Mouse (Mus musculus): ENCODE data around the gene Ifitm3.
"Not testable (repeated sequence)": the region's sequence is repeated elsewhere in the genome, so short reads cannot be mapped to it uniquely, and the experiment has no call there.

Gene Ifitm3

DNA sequence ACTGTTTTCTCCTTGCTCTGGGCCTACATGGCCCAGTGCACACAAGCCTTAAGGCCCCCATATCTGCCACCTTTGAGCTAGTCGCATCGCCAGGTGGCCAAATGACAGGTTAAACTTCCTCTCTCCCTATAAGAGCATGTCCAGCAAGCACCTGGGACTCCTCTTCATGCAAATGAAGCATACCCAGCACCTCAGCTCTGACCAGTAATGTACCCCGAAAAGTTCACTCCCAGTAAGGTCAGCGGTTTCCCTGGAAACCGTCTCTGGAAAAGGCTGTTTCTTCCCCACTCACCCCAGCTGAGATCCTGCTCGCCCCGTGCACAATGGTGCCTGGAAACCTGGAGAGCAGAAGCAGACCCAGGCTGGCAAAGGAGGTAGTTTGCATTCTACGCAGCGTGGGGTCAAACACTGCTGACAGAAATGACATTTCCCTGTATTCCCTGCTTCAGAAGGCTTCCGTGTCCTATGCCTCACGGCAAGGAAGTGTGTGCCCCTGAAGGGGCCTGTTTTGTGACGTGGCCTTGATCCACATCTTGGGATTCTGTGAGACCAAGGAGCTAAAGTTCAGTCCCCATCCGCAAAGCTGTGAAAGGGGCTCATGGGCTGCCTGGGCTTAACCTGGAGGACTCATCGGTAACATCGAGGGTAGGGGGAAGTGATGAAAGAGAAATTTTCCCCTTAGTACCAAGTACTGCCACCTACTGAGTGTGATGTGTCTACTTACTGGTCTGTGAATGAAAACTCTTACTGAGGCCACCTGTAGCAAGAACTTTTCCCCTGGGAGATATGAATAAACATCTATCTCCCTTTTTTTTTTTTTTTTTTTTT lies 9.5 kb downstream of the Ifitm3 start:
- no peak for DNase-seq (ENCODE audit: low spot score in 2 of 2)

DNA sequence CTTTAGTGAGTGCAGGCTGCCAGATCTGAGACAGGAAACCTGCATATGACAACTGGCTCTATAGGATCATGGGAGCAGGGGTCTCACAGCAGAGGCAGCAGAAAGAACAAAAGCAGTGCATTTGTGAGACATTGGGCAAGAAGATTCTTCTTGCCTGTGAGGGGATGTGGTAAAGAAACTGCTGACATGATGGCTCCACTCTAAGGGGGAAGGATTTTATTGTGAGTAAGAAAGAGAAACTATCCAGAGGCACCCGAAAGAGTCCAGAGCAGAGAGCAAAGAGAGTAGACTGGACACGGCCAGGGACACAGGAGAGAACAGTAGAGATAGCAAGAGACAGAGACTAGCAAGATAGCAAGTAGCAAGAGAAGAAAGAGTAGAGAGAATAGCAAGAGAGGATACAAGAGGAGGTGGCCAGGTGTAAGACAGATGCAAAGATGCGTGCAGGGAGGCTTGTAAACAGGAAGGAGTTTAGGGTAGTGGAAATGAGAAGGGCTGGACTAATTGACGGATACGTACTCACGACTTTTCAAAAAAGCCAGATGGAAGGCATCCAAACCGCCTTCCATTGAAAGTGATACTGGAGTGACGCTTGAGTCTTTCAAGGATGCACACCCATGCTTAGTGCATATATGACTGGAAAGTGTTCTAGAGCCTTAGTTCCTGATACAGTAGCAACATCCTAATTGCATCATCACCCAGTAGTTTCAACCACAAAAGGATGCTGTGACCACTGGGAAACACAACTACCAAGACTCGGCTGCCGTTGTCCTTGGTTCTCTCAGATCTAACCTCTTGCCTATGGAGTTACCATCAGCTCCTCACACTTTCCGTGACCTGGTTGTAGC lies 11.5 kb downstream of the Ifitm3 start:
- no peak for DNase-seq (ENCODE audit: low spot score in 2 of 2)

DNA sequence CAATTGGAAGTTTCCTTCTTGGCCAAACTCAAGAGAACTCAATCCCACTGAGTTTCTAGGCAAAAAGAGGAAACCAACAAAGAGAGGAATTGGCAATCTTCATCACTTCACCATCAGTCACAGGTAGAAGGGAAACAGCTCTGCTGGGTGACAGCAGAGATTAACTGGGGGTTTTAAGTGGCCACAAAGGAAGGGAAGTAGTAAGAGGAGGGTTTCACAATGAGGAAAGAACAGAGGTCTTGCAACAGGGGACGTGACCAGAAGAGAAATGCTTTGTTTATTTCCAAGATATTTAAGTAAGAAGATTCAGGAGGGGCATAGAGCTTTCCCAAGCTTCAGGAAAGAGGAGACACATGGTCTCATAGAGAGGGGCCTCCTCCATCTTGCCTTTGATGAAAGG lies 12.8 kb downstream of the Ifitm3 start:
- no peak for DNase-seq (ENCODE audit: low spot score in 2 of 2)

DNA sequence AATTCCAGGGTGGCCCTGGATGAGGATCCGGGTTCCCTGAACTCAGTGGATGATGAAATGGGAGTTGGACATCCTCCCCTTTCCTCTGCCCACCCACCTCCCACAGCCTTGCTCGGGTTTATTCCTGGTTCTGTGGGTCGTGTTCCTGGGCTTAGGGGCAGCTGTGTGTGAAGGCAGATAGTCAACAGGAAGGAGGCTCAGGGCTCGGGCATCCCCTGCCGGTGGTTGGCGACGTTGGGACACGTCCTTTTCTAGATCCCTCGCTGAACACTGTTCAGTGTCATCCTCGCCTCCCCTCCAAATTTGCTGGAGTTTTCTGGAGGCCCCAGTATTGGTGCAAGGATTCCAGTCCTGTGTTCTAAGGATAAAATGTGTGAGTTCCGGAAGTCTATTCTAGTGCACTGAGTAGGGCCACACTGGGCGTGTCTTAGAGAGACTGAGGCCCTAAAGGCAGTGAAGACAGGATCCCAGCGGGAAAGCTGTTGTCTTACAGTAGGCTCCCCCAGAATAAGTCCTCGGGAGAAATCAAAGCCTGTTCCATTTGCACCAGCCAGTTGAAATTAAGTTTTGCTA lies 19.4 kb downstream of the Ifitm3 start:
- DNase-seq (ENCODE audit: low spot score in 2 of 2), result no peak

DNA sequence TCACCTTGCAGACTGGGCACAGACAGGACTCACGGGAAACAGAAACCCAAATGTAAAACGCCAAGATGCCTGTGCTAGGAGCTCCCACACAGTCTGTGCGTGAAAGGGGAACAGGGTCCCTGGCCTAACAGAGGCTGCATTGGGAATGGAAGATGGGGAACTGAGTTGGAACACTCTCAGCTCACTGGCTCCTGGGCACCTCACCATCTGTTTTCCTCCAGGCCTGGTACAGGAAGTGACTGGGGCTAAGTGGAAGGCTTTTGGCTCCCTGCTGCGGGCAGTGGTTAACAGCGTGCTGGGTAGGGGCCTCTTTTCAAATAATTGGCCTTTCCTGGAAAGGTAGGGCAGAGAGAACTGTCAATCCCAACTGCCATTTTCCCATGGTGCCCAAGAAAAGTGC lies 19.9 kb downstream of the Ifitm3 start:
- DNase-seq (ENCODE audit: low spot score in 2 of 2), result no peak

DNA sequence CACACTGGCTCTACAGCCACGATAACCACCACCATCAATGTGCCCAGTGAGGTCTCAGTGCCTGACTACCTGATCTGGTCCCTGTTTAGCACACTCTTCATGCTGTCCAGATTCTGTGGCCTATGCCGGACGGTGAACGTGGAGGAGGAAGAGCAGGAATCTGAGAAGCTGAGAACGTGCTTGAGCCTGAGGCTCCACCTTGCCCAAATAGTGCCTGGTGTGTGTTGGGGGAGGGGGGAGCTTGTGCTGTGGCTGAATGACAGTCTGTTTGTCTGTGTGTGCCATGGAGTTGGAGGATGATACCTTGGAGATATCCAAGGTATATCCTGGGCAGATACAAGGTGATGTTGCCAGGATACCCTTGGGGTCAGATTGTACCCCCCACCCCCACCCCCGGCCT lies 20.4 kb downstream of the Ifitm3 start:
- DNase-seq (ENCODE audit: low spot score in 2 of 2), result no peak

DNA sequence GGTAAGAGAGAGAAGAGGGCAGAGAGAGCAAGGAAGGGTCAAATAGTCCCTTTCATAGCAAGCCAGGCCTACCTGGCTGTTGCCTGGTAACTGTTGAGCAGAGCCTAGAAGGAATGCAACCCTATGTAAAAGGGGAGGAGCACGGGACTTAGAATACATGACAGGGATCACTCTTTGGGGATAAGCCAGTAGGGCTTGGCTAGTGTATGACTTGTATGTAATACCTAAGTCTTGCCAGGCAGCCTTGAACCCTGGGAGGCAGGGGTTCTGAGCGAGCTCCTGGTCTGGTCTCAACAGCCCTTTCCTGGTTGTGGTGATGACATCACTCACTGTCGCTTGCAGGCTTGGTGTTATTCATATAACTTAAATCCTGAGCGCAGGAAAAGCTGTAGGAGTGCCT lies 21.5 kb downstream of the Ifitm3 start:
- no peak for DNase-seq (ENCODE audit: low spot score in 2 of 2)

DNA sequence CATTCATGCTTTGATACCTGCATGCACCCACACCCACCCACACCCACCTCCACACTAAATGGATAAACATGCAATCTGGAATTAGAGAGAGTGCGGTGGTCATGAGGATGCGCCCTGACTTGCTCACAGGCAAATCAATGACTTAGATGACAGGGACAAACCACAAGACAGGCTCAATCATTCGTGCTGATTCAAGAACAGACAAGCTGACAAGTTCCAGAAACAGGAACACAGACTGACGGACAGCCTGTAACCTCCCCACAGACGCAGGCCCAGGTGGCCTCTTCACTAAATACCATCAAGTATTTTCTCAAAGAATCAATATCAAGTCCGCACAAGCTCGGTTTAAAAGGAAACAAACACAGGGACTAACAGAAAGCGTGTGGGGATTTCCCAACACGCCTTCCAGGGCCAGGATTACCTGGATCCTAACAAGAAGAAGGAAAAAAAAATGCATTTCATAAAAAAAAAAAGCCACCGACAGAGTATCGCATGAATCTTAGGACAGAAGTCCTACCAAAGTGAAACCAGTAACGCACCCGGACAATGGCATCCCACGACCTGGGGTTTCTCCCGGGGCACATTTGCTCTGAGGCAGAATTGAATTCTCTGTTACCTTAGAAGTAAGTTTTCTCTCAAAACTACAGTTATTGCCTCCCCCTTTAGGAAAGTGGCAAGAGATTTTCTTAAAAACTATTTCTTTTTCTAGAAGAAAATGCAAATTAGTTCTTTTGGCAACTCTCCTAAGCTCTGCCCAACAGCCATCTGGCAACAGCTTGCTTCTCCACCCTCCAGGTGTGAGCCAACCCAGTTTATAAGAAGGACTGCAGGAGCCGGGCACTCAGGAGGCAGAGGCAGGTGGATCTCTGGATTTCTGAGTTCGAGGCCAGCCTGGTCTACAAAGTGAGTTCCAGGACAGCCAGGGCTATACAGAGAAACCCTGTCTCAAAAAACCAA lies 23.1 kb downstream of the Ifitm3 start:
- no peak for DNase-seq (ENCODE audit: low spot score in 2 of 2)

DNA sequence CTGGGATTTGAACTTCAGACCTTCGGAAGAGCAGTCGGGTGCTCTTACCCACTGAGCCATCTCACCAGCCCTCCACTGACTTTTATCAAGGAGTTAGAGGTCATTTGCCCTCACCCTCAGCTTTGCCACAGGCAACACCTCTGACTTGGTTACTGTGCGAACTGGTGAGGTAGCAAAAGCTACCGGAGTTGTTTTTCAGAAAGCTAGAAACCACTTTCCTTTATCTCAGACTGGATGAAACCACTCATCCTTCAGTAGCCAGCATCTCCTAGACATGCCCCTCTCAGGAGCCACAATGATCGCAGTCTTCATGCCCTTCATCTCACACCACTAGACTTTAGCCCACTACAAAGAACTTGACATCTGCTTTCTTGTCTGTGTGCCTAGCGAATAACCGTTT lies 27.6 kb downstream of the Ifitm3 start:
- no peak for DNase-seq (ENCODE audit: low spot score in 2 of 2)

DNA sequence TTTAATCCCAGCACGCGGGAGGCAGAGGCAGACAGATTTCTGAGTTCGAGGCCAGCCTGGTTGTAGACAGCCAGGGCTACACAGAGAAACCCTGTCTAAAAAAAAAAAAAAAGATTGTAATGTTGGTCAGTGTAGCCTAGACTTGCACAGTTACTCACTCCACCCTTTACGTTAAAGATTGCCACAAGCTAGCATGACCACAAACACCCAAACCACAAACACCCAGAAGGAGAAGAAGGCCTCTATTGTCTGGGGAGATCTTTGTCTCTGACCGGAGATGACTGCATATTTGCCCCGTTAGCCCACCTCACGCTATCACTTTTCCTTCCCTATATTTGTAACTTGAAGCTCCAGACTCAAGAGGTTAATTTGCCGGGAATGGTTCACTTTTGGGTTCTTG lies 28.9 kb downstream of the Ifitm3 start:
- no peak for DNase-seq (ENCODE audit: low spot score in 2 of 2)

DNA sequence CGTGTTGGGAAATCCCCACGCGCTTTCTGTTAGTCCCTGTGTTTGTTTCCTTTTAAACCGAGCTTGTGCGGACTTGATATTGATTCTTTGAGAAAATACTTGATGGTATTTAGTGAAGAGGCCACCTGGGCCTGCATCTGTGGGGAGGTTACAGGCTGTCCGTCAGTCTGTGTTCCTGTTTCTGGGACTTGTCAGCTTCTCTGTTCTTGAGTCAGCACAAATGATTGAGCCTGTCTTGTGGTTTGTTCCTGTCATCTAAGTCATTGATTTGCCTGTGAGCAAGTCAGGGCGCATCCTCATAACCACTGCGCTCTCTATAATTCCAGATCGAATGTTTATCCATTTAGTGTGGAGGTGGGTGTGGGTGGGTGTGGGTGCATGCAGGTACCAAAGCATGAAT lies 33.9 kb downstream of the Ifitm3 start:
- DNase-seq (ENCODE audit: low spot score in 2 of 2), result not testable (repeated sequence)

DNA sequence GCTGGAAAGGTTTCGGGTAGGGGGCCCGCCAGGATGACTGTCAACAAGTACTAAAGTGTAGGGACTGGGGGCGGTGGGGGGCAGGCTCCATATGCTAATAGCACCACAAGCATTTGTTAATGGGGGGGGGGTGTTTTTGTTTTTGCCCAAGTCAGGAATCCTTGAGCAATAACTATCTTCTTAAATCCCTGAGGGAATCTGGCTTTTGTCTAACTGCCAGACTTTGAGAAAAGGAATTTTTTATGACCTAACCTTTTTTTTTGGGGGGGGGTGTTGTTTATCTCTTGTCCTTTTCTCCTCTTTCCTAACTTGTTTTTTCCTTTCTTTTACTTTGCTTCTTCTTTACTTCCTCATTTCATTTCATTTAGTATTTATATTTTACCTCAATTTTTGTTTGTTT lies 35.1 kb downstream of the Ifitm3 start:
- no peak for DNase-seq (ENCODE audit: low spot score in 2 of 2)

DNA sequence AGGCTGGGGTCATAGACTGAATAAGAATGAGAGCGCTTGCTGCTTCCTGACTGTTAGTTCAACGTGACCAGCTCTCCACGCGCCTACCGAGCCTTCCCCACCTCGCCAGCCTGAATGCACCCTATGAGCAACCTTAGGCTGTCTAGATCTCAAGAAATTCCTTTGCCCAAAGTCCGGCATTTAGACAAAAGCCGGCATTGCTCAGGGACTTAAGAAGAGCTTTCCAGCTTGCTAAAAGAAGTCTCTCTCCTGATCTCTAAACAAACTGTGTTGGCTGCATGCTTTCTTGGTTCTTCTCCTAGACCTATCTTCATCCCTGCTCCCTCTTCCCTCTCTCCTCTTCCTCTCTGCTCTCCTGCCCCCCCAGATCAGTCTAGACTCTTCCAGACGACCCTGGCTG lies 35.6 kb downstream of the Ifitm3 start:
- no peak for DNase-seq (ENCODE audit: low spot score in 2 of 2)

DNA sequence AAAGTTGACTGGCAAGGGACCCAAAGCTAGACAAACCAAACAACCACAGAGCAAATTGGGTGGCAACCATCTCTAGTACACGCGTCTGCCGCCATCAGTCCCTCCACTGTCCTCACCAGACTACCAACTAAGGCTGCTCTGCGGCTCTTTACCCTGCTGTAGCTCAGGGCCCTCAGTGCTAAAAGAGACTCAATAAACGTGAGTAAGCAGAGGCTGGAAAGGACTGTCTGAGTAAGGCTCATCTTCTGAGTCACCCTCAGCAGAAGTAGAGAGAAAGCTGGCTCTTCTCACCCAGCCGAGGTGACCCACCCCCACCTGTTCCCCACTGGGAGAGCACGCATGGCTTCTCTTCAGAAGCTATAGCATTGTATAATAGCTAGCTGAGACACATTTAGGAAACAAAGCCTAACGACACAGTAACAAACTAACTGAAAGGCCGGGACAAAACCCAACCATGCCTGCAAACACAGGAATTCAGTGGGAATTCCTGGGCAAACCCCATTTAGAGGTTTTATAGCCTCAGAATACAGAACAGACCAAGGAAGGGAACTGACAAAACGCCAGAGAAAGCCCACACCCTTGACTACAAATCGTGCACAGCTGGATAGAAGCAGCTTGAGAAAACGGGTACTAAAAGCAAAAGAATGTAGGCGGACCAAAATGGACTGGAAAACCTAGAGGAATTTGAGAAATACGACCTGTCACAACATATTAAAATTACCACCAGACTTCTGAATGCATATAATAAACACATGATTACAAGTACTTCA lies 37.0 kb downstream of the Ifitm3 start:
- no peak for DNase-seq (ENCODE audit: low spot score in 2 of 2)

DNA sequence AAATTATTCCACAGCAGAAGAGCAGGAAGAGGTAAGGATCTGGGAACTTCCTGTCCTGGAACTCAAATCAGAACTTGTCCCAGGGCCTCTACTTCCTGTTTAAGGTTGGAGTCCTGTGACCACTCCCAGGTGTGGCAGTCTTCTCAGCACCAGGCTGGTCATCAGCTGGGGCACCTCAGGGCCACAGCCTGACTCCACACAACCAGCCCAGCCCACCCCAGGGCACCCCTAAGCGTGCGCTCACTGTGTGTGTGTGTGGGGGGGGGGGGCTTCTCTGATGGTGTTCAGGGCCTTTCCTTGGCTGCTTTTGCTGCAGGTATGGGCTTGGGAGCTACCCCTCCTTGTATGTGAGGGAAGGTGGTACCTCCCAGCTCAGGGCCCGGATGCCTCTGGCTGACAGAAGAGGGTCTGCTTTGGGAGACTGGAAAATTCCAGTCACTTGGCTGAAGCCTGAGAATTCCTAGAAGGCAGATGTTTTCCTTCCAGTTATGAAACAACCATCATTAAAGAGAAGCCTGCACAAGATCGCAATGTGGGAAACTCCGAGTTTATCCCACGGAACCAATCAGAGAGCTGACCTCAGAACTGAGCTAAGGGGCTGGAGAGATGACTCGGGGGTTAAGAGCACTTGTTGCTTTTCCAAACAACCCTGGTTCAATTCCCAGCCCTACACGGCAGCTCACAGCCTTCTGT lies 38.9 kb downstream of the Ifitm3 start:
- no peak for DNase-seq (ENCODE audit: low spot score in 2 of 2)

DNA sequence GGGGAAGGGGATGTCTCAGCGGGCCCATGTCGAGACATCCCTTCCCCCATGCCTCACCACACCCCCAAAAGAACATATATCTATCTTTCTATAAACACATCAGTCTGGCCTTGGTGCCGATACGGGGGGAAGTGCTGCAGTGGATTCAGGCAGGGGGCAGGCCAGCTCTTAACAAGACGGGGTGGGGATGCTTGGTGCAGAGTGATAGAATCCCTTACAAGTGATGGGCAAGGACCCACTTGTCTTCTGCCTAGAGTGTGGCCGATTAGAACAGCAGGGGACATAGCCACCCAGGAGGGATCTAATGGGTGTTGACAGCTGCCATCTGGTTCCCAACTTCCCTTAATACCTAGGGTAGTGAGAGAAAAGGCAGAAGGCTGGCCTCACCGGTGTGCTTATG lies 39.6 kb downstream of the Ifitm3 start:
- DNase-seq (ENCODE audit: low spot score in 2 of 2), result no peak

DNA sequence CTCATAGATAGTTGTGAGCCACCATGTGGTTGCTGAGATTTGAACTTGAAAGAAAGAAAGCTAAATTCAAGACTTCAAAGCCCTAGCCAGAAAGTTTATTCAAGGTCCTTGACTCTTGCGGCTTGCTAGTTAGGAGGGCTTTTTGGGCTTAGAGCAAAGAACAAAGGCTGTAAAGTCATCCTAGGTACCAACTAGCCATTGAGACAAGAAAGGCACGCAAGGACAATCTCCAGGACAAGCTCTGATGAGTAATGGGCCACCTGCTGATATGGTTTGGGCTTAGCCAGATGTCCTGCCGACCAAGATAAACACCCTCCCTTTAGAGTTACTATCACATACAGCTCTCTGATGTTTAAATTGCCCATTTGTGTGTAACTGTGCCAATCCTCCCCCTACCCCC lies 41.9 kb downstream of the Ifitm3 start:
- DNase-seq (ENCODE audit: low spot score in 2 of 2), result not testable (repeated sequence)

DNA sequence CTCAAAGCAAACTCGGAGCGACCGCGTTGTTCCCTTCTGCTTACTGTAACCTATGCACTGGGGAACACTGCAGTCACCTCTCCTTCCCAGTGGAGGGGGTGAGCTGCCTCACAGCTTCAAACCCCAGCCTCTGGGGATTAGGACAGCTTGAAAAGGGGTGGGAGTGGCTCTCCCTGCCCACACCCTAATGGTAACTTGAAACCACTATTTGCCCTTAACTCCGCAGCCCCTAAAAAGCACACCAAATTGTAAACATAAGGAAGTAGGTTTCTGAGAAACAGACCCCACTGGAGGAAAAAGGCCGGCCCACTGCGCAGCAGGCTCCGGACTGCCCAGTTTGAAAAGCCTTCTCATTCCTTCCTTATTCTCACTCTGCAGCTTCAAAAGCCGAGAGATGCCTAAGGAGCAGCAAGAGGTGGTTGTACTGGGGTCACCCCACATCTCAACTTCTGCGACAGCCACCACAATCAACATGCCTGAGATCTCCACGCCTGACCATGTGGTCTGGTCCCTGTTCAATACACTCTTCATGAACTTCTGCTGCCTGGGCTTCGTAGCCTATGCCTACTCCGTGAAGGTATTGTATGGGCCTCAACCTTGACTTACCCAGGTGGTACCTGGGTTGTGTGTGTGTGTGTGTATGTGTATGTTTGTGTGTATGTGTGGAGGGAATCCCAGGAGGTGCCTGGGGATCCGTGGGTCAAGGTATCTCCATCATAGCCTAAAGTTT lies 42.5 kb downstream of the Ifitm3 start:
- DNase-seq (ENCODE audit: low spot score in 2 of 2), result no peak

DNA sequence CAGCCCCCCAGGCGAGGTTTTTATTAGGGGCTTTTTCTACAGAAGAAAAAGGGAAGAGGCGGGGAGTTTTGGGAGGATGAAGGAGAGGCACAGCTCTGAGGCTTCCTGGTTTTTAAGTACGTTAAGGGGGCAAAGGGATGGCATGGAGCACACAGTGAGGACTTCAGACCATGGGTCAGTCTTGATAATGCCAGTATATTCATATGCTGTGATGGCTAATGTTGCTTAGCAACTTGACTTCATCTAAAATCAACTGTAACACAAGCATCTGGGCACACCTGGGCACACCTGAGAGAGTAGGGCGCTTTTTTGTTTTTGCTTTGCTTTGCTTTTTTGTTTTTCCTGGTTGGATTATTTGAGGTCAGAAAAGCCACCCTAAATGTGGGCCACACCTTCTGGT lies 43.6 kb downstream of the Ifitm3 start, which contains the start of gene Ifitm1:
Ifitm1 (plus strand) TSS at position 301 of the 400 bp plus-strand sequence.
- DNase-seq (ENCODE audit: low spot score in 2 of 2), result no peak

Data from frontal cortex, postnatal 25 days (tissue).